Mouse (Mus musculus) gastrocnemius, adult 18-20 months (tissue): ENCODE measurements around the gene Gm10053. TPM values are rescaled to one million over a fixed set of nuclear protein-coding genes. Genes with fewer than 3 reads are reported as not detected.
"Not testable (repeated sequence)": the region's sequence is repeated elsewhere in the genome, so short reads cannot be mapped to it uniquely, and the experiment has no call there.

Experiments
- DNase-seq: peaks from one replicate; pipeline ENCODE4 v3.0.0; 2021; ENCODE audit warnings: low spot score
- long read RNA-seq, 2 experiments: library from polyadenylated mRNA; stranded (forward); transcript quantifications; one replicate each; pipeline ENCODE4 v2.0.0; 2021
- total RNA-seq, 2 experiments: library from RNA; stranded (reverse); gene quantifications; 2 replicates each; pipeline ENCODE4 v1.2.3; 2021

The Gm10053 gene
- 100 to 1,000 TPM; 441 to 524 TPM for total RNA-seq
- long read RNA-seq, experiment 1, transcript Gm10053-201 (1 exons, 946 nt) = major isoform, 5 of 5 reads
- long read RNA-seq, experiment 1, partial matches to known transcripts = 0 of 5 reads
- long read RNA-seq, experiment 1, other reads (novel, unspliced or antisense) = 0 of 5 reads
- long read RNA-seq, experiment 2, partial matches to known transcripts = 0 of 4 reads
- long read RNA-seq, experiment 2, other reads (novel, unspliced or antisense) = 0 of 4 reads

DNA sequence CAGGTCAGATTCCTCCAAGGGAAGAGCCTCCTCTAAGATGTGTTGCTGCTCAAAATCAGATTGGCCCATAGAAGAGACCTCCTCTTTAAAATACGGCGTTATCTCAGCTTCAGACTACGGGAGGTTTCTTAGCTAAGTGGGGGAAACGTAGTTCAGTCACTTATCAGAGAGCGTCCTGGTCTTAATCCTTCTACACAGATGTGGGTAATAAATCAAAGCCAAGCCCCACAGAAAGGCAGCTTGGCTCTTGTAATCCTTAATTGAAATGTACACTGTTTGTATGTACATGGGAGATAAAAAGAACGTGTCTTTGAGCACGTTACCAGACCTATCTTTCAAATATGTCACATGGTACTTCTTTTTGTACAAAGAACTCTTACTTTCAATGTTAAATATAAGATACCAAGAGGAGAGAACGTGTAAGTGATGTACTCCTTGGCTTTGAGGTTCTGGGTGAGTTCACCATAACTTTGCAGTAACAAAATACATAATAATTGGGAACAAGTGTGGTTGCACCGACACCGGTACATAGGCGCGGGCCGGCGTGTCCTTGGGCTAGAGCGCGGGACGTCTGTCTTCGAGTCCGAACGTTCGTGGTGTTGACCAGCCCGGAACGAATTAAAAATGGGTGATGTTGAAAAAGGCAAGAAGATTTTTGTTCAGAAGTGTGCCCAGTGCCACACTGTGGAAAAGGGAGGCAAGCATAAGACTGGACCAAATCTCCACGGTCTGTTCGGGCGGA, at the start of gene Gm10053:
Gene Gm10053, plus strand, starts transcription at position 558 of the 742 bp plus-strand sequence.
- not testable (repeated sequence) for DNase-seq

DNA sequence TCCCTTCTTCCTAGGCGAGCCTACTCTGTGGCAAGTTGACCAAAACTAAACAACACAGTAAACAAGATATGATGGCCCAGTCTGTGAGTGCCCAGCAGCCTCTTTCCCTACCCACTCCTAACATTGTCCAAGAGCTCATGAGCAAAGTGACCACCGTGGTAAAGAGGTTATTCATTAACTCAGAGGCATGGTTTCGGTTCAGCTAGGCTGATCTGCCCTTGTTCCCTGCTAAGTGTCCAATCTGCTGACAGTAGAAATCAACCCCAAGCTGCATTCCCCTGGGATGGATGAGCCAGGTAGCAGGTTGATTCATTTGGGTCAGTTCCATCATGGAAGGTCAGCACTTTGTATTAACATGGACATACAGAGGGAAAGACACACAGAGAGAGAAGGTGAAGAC, 33.4 kb upstream of the Gm10053 start:
- DNase-seq = no peak

DNA sequence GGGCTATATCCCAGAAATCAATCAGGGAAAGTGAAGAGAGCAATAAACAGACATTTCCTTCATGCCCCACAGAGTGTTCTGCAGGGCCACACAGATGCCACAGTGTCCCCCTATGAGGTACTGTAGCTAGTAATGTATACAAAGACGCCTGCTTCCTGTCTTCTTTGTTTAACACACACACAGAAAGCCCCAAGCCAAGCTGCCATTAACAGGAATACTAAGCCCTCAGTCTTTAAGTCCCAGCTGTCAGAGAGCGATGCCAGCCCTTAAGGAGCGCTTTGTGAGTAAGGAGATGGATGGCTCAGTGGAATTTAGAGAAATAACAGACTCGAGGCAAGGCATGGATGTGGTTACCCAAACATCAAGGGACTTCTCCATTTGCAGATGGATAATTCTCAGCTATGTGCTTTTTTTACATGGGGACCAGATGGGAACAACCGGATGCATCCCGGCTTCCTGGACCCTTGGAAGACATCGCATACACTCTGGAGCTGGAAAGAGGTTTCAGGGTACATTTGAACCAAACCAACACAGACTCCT, 30.4 kb upstream of the Gm10053 start:
- DNase-seq = no peak

DNA sequence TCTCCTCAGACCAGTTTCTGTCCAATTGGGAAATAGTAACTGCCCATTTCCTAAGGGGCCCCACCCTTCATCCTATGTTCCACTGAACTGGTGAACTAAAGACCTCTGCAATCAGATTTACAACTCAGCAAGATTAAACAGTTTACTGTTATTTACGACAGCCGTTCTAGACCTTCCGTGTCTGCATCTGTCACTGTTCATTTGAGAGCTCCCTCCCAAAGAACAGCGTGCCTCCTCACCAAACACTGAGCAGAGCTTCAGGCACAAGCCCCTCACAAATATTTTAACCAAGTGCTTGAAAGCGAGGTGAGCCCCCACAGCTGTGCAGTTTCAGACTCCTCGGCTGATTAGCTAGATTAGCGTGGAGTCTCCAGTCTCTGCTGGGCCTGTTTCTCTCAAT, 27.1 kb upstream of the Gm10053 start:
- DNase-seq = no peak

DNA sequence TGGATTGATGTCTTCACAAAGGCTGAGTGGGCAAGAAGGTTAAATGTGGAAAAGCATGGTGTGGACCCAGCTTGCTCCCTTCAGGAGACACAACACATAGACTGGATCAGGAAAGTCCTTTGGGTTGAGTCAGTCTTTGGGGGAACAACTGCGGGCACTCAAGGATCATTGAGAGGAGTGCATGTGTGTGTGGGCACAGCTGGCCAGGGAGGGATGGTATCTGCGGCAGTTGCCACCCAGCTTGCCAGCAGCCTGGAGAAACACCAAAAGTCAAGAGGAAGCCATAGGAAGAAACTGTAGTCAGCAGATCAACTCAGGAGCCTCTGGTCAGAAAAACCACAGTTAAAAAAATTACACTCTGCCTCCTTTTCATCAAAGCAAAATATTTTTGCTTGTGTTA, 26.6 kb upstream of the Gm10053 start:
- DNase-seq = no peak

DNA sequence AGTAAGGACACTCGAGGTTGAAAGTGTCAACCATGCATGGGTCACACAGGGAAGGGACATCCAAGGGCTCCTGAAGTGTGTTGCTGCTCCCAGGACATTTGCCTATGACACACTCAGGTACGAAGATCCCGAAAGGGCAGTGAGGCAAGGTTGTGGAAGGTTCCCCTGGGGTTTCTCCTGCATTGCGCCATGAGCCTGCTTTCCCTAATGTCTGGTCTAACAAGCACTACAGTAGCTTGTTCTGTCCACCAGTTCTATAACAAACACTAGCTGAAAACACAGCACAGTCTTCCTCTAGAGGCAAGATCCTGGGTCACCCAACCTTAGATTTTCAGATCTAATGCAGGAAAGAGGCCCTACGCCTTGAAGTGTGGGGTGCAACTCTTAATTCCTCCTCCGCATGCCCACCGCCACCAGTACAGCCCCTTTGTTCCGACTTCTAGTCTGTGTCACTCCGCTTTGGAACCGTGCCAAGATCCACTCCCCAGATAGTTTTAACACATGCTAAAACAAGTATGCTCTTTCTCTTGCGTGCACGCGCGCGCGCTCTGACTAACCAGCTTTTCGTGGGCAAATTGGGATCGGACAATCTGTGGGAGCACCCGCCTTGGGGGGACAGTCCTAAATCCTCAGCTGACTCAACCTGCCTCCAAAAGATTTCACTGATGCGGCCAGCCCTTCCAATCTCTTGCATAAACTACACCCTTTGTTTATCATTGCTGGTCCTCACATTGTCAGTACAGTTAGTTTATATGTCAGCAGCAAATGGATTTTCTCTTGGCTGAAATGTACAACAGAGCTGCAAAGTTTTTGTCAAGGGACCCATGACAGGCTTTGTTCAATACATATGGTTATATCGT, 23.8 kb upstream of the Gm10053 start:
- DNase-seq = peak; percentile 42

DNA sequence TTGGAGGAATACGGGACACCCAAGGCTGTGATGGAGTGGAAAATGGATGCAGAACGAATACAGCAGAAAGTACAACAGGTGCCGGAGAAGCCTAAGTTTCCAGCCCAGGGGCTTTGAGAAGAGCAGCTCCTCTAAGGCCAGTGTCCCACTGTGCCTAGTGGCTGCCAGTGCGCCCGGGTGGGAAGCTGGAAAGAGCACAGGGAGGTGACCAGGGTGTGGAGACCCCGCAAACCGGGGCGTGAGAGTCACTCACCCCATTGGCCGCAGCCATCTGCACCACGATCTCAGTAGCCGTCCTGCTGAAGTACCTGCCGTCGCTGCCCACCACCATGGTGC, 14.2 kb upstream of the Gm10053 start:
- no peak for DNase-seq

DNA sequence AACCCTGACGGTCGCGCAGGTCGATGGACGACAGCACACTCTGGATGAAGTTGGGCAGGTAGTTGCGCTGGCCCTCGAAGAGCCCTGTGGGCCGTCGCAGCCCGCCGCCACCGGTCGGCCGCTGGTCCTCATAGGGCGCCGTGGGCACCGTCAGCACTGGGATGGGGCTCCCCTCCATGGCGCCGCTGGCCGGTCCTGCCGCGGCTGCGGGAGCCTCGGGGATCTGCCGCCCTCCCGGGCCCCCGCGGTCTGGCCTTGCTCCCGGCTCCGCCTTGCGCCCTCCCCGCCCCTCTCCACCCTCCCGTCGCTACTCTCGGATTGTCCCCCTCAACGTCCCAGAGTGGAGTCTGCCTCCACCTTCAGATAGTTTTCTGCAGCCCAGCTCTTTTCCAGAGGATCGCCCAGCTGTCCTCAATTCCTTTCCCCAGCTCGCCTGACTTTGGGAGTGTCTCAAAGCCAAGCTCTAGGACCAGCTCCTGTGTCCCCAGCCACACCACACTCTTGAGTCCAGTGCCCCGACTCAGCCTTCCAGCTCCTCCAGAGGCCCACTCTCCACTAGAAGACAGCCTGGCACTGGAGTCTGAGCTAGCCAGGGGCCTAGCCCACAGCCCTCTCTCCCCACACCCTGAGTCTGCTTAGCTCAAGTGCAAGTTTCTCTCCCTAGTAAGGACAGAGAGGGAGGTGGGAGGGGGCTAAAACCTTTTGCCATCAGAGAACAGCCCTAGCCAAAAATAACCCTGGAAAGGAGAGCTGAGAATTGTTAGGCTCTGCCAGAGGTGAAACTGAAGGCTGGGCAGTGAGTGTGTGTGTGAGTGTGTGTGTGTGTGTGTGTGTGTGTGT, 13.7 kb upstream of the Gm10053 start, which contains the start of gene Pgm5:
Gene Pgm5, minus strand, starts transcription at position 244 of the 840 bp plus-strand sequence.
- DNase-seq = peak; percentile 16

DNA sequence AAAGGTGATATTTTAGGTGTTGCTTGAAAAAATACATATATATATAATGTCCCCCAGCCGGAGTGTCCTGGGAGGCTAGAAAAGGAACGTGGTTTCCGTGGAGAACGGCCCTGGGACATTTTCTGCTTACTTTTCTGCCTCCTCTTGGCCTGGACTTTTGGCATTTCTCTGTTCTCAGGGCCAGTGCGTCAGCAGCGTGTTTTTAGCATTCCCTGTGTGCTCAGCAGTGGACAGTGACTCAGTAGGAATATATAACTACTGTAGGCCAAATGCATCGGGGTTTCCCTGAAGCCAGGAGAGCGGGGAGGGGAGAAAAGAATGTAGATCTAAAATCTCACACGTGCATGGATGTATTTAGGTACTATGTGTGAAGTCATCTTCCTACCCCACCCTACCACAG, 10.1 kb upstream of the Gm10053 start:
- DNase-seq = no peak

DNA sequence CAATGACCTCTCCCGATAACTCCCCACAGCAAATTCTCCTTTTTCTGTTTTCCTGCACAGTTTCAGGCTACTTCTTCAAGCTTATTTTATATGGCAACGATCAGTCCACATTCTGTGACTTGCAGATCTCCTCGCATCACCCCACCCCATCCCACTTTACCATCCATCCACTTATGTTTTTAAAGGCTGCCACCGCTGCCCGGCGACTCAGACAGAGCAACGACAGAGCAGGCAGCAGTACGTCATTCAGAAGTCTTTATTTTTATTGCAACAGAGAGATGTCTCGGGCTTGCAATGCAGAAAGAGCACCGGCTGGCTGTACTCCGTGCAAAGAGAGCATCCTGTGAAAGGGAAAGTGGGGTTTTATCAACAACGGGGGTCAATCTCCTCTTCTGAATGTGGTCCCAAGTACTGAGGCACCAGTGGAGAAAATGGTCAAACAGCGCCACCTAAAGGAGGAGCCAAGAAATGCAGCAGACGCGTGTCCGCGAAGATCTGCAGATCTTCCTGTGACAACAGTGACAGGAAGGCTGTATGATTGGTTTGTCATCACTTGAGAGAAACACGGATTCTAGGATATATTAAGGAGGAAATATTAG, 4.3 kb upstream of the Gm10053 start:
- DNase-seq = peak; percentile 64

DNA sequence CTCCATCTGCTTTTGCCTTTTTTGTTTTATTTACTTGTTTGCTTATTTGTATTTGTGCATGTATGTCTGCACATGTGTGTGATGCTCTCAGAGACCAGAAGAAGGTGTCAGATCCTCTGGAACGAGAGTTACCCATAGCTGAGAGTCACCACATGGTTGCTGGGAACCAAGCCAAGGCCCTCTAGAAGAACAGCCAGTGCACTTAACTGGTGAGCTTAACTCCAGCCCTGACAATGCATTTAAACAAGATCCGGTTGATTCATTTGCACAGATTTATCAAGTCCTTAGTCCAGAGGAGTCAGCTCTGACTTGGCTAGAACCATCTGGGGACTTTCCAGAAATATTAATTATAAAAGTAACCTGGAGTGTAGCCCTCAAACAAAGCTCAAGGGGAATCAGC, 1.6 kb upstream of the Gm10053 start:
- DNase-seq = no peak

DNA sequence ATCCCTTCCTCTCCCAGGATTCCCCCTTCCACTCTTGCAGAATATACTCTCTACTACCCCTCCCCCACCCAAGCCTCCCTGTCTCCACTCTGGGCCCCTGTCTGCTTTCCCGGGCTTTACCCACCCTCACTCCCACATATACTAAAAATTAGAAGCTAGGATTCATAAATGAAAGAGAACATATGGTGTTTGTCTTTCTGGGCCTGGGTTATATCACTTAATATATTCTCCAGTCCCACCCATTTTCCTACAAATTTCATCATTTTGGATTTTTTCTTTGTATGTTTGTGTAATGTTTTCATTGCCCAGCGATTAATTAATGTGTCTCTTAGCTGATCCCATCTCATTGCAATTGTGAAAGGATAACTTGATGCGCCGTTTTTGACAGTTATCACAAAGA, 5.8 kb downstream of the Gm10053 start:
- no peak for DNase-seq

DNA sequence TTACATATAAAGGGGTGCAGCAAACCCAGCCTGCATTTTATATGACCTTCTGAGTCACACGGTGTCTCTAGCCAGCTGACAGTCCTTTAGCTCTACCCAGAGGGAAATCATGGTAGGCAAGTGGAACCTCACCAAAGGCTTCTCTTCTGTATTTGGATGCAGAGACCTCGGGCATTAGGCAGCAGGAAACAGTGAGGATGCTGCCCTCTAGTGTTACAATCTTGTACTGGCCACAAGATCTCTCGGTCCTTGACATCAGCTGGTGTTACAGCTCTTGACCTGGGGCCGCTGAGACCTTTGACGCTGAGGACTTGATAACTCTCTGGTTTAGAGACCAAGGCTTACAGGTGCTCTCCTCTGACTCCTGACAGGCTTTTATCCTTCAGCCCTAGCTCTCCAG, 10.0 kb downstream of the Gm10053 start:
- DNase-seq = peak; percentile 42

DNA sequence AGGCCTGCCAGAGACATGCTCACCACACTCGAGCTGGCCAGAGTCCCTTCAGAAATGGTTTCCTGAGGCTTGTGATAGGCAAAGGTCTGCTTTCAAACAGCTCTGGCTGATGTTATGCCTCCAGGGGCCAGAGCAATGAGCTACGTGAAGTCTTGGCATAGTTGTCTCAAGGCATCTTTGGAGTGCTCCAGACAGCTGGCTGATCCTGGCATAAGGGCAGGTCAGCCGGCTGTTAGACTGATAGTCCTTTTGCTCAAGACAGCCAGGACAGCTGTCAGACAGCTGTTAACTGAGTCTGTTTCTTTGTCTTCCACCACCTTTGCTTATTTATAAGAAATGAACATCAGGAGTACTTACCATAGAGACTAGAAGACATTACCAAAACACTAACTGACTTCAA, 11.4 kb downstream of the Gm10053 start:
- no peak for DNase-seq

DNA sequence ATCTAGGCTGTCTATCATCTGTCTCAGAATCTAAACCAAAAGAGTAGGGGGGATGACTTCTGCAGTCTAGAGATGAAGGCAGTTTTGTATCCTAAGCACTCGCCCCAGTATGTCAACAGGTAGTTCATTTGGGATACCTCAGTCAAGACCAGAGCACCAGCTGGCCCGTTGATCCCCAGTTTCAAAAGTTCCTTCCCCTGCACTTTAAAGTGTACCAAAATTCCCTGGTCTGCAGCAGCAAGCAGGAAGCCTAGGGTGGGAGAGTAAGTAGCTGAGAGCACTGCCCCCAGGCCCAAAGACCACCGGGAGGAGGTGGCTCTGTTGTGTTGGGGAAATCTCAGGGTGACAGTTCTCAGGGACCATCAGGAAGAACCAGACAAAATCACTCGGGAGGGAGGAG, 21.1 kb downstream of the Gm10053 start:
- no peak for DNase-seq

DNA sequence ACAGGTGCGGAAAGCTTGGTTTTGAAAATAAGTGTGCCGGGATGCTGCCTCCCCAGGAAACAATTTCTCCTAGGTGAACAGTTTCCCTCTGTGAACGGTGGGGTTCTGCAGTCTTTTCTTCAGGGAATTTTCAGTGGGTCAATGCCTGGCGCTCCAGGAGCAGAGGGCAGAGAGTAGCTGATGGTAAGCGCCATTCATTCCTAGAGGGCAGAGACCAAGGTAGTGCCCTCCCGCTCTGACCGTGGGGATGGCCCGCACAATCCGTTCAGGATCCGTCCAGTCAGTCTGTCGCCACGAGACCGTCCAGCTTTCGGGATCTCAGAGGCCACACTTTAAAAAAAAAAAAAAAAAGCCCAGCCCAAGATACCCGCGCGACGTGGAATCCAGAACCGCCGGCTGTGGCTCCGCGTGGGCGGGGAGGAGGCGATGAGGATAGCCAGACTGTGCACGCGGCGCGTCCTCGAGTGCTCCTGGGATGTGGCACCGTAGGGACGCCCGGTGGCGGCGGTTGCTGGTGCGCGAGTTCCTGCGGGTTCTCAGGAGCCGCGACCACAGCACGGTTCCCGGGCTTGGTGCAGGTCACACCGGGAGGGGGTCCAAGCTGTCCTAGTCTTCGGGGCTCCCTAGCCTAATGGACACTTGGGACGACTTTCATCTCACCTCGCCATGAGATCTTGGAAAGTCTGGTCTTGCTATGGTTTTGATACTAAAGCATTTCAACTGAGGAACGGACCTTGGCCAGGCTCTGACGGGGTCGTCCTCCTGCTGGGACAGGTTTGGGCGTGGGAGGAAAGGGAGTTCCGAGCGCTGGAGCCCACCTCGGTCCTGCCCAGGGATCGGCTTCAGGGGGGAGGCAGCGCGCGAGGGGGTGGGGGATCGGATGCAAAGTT, 21.8 kb downstream of the Gm10053 start:
- no peak for DNase-seq

DNA sequence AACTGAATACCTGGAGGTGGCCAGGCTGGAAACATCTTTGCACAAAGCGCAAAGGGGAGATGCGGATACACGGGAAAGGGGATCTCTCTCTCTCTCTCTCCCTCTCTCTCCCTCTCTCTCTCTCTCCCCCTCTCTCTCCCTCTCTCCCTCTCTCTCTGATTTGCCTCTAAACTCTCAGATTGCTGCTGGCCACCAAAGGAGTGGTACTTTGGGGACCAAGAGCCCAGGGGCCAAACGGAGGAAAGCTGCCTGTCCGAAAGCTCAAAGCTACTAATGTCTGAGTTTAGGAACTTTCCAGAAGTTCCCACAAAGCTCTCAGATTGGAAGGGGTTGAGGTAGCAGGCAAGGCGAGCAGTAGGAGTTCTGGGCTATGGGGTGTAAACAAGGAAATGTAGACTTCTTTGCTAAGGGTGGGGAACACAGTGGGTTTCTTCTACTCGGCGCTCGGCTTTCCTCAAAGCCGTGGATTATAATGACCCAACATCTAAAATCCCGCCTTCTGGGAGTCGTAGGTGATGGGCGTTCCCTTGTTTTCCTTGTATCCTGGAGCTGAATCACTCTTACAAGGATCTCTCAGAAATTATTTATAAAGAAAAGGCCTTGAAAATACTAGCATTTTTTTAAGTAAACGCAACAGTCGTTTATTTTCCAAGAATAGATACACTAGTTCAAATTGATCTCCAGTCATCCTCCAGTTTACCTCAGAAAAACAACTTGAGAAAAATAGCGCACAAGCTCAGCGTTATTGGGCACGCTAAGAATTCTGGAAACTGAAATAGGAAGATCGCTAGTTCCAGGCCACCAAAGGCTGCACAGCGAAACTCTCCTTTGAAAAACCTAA, 22.6 kb downstream of the Gm10053 start:
- no peak for DNase-seq

DNA sequence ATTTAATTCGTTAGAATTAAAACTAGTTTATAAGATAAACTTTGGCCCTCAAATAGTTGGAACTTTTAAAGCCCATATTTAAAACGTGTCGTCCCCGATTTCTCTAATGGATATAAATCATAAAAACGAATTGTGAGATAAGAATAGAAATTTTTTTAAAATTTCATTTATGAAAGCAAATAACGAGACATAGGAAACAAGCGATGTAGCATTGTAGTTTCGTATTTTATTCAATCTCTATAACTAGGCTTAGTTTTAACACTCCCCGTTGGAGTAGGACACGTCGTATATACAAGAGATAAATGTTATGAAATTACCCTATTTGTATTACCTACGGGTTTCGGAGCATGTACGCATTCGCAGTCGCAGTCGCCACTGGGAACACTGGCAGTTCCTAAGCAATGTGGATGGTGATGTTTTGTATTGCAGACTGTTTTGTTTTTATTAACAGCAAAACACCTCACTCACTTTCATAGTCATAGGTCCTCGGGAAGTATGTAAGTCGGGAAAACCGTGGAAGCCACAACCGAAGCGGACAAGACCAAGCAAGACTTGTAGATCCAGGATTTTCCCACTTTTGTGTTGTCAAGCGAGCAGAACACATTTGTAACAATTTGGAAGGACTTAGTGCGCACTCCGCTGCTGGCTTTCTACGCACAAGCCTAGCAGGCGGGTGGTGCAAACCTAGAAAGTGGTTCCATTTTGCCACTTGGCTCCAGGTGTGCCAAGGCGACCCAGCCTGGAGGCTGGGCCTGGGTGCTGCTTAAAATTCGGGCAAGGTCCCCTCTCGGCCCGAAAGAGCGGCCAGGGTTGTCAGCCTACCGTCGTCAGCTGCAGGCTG, 23.5 kb downstream of the Gm10053 start:
- no peak for DNase-seq
